Mouse (Mus musculus): ENCODE data around the gene Grap2.

Grap2 gene

GRCm38 (mm10) chr15:80684786-80685602 is 112.6 kb downstream of the Grap2 start:
- no peak for DNase-seq

GRCm38 (mm10) chr15:80685603-80685895 is 113.2 kb downstream of the Grap2 start:
- peak; percentile 29 to 64 for DNase-seq

- no peak for DNase-seq
Observed at GRCm38 (mm10) chr15:80688536-80688935, 116.1 kb downstream of the Grap2 start.

GRCm38 (mm10) chr15:80693492-80693891 is 121.1 kb downstream of the Grap2 start:
- no peak for DNase-seq

GRCm38 (mm10) chr15:80694125-80694910 is 121.9 kb downstream of the Grap2 start:
- DNase-seq, result peak; percentile 32 to 71

GRCm38 (mm10) chr15:80697564-80697963 is 125.2 kb downstream of the Grap2 start:
- peak; percentile 8 to 29 for DNase-seq

- DNase-seq, result peak; percentile 26 to 42
Observed at GRCm38 (mm10) chr15:80701481-80702257, 129.3 kb downstream of the Grap2 start.
